Mouse (Mus musculus) skeletal muscle tissue, adult 2 months (tissue): ENCODE measurements around the gene Ipp.

Experiments used
- DNase-seq: peaks from one replicate; pipeline ENCODE4 v3.0.0-alpha.2; 2012; ENCODE audit warnings: low read depth, low spot score

Gene Ipp

GRCm38 (mm10) chr4:116507425-116508218, at the start of gene Ipp:
Gene Ipp (plus strand): TSS chr4:116507549.
- peak; percentile 92 for DNase-seq

- DNase-seq: no peak
Measured at GRCm38 (mm10) chr4:116461943-116462342, 45.4 kb upstream of the Ipp start.

GRCm38 (mm10) chr4:116463231-116464125, 43.9 kb upstream of the Ipp start:
- no peak for DNase-seq

GRCm38 (mm10) chr4:116464126-116464981, 43.0 kb upstream of the Ipp start, which contains the start of gene Mast2:
Gene Mast2 (minus strand): TSS chr4:116464183.
- DNase-seq: peak; percentile 70

GRCm38 (mm10) chr4:116481322-116481721, 26.0 kb upstream of the Ipp start:
- DNase-seq: no peak

GRCm38 (mm10) chr4:116483476-116483875, 23.9 kb upstream of the Ipp start:
- DNase-seq: no peak

- DNase-seq: no peak
Measured at GRCm38 (mm10) chr4:116491119-116491536, 16.2 kb upstream of the Ipp start.

- DNase-seq: no peak
Measured at GRCm38 (mm10) chr4:116491886-116492285, 15.5 kb upstream of the Ipp start.

GRCm38 (mm10) chr4:116492460-116492859, 14.9 kb upstream of the Ipp start:
- no peak for DNase-seq

- DNase-seq: no peak
Measured at GRCm38 (mm10) chr4:116493646-116494045, 13.7 kb upstream of the Ipp start.

GRCm38 (mm10) chr4:116499978-116500377, 7.4 kb upstream of the Ipp start:
- DNase-seq: no peak

GRCm38 (mm10) chr4:116506886-116507424, 394 bp upstream of the Ipp start:
- no peak for DNase-seq

- DNase-seq: no peak
Measured at GRCm38 (mm10) chr4:116531109-116531508, 23.8 kb downstream of the Ipp start.

- DNase-seq: no peak
Measured at GRCm38 (mm10) chr4:116536351-116536750, 29.0 kb downstream of the Ipp start.

GRCm38 (mm10) chr4:116537737-116538136, 30.4 kb downstream of the Ipp start:
- no peak for DNase-seq

GRCm38 (mm10) chr4:116550432-116550831, 43.1 kb downstream of the Ipp start:
- no peak for DNase-seq

GRCm38 (mm10) chr4:116553035-116553434, 45.7 kb downstream of the Ipp start:
- DNase-seq: no peak

GRCm38 (mm10) chr4:116555413-116556300, 48.3 kb downstream of the Ipp start, which contains the start of gene Tmem69:
Gene Tmem69 (minus strand): TSS chr4:116555936.
- DNase-seq: peak; percentile 36

GRCm38 (mm10) chr4:116556561-116557305, 49.4 kb downstream of the Ipp start:
- DNase-seq: peak; percentile 87
